Comparison of ENCODE assay signal across 9 mouse cellular contexts in the genomic region with DNA sequence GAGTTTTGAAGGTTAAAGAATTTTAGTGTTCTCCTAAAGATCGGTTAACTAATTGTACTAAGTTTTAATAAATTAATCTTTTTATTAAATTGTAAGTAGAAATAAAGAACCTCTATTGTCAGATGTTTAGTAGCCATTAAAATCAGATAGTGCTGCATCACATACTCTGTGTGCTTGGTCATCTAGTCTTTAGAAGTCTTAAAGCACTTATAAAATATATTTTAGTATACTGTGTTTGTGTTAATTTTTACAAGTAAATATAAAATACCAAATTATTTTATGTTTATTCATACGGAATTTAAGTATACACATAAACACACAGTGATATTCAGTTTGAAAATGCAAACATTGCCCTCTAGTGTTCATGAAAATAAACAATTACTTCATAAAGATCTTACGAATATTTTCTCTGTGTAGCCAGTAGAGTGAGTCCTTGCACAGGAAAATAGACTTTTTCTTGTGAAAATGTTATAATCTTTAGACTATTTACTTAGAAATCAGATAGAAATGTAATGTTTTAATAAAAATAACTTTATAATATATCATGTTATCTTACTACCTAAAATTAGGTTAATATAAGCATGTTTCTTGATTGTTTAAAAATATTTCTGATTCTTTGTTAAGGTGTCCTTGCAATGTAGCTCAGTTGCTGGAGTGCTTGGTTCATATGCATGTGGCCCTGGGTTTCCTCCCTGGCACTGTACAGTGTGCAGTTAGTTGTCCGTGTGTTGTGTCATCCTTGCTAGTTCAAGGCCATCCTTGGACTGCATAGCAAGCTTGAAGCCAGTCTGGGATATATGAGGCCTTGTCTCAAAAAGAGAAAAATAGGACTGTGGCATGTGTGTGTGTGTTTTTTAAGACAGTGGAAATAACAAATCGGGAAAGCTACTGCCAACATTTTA. TPM values are rescaled to one million over a fixed set of nuclear protein-coding genes. Genes with fewer than 3 reads are reported as not detected.
DNase-seq lines count a peak whose midpoint lies in the region; ATAC-seq and TF ChIP-seq lines count a peak whose summit lies in the region.
"Had no signal": no experiment of that assay in that cellular context is flagged by ENCODE, and none has a peak within 500 bp of the region (broad histone marks: within the 10 kb centered on the region; RNA-seq: fewer than 3 reads in every experiment).

No protein-coding gene starts in this region.

- no peak overlapping the region for H3K4me3 ChIP-seq in heart, postnatal 0 days (ENCODE audit: low read depth, low read length)
- H3K4me3 ChIP-seq in midbrain, embryonic 12.5 days, result no peak overlapping the region
- H3K4me3 ChIP-seq: heart, embryonic 15.5 days had no signal

- H3K27me3 ChIP-seq in heart, postnatal 0 days (ENCODE audit: control insufficient read depth, insufficient read depth, low read length), result no peaks in the 10 kb centered on the region
- H3K27me3 ChIP-seq in midbrain, embryonic 12.5 days, result no peaks in the 10 kb centered on the region
- H3K27me3 ChIP-seq: heart, embryonic 15.5 days had no signal

- H3K4me2 ChIP-seq in heart, postnatal 0 days (ENCODE audit: low read depth, low read length), result no peak overlapping the region
- no peak overlapping the region for H3K4me2 ChIP-seq in midbrain, embryonic 12.5 days (replicated peaks)
- H3K4me2 ChIP-seq: heart, embryonic 15.5 days had no signal

- TF ChIP-seq EP300 in heart, postnatal 0 days (IDR thresholded peaks at IDR 0.05; ENCODE audit: low read depth), result no peak

- H3K27ac ChIP-seq in heart, postnatal 0 days (ENCODE audit: low read depth), result no peak overlapping the region
- H3K27ac ChIP-seq in midbrain, embryonic 12.5 days (replicated peaks), result no peak overlapping the region
- H3K27ac ChIP-seq: heart, embryonic 15.5 days had no signal

- no peak overlapping the region for H3K9ac ChIP-seq in heart, postnatal 0 days (replicated peaks; ENCODE audit: low read depth, low read length)
- no peak overlapping the region for H3K9ac ChIP-seq in midbrain, embryonic 12.5 days (replicated peaks)
- H3K9ac ChIP-seq: heart, embryonic 15.5 days had no signal

- peaks cover 4% of the 10 kb centered on the region; the same call in 1 of the 2 replicates for H3K4me1 ChIP-seq in heart, postnatal 0 days (ENCODE audit: control insufficient read depth, insufficient read depth)
- no peaks in the 10 kb centered on the region for H3K4me1 ChIP-seq in midbrain, embryonic 12.5 days

- ATAC-seq in heart, postnatal 0 days (ENCODE audit: insufficient read depth, low read depth), result no peak
- peak; percentile 95 for ATAC-seq in CD4-positive, CD25-positive, alpha-beta regulatory T cell, adult 4 months
- peak; percentile 66 for ATAC-seq in midbrain, embryonic 12.5 days (ENCODE audit: low FRiP score, low read depth)
- no peak for ATAC-seq in cerebellum, adult (ENCODE audit: insufficient number of reproducible peaks, low FRiP score, low TSS enrichment)

- H3K9me3 ChIP-seq in heart, postnatal 0 days (replicated peaks; ENCODE audit: control insufficient read depth, low read length), result no peaks in the 10 kb centered on the region
- H3K9me3 ChIP-seq in midbrain, embryonic 12.5 days, result no peaks in the 10 kb centered on the region
- H3K9me3 ChIP-seq: heart, embryonic 15.5 days had no signal

- peaks cover 10% of the 10 kb centered on the region for H3K36me3 ChIP-seq in heart, postnatal 0 days (replicated peaks; ENCODE audit: control insufficient read depth, insufficient read depth, low read length)
- peaks cover 21% of the 10 kb centered on the region for H3K36me3 ChIP-seq in midbrain, embryonic 12.5 days

- peak; percentile 43 for DNase-seq in heart, postnatal 0 days (ENCODE audit: low spot score)
- DNase-seq in heart, postnatal 10 days, result no peak
- peak; percentile 29 for DNase-seq in c-Kit-positive CD71-positive TER-119-negative erythroid progenitor cells, embryonic 14.5 days (ENCODE audit: low read depth)
- DNase-seq in right cerebral cortex, postnatal 10 days (ENCODE audit: low spot score in 2 of 2), result no peak
- DNase-seq in gastrocnemius, postnatal 25 days, result no peak

- intact Hi-C loops in heart, postnatal 10 days (cut with DNase I), result loop anchor here (5.0 to 10.0 kb wide), 3 partner anchors 62 to 880 kb away; a partner anchor contains a TSS

- peak; percentile 49 for TF ChIP-seq CTCF in heart, postnatal 0 days (IDR thresholded peaks at IDR 0.05; ENCODE audit: low read depth)

- whole genome bisulfite sequencing in heart, postnatal 0 days, result 64% methylated on average over 5 of the region's 5 CpGs
- 79% methylated on average over 5 of the region's 5 CpGs for WGBS in midbrain, embryonic 12.5 days

RNA-seq across cellular contexts. Expression of a gene that starts 13.1 kb away (rescaled TPM):
- 13.8 and 18.0 TPM in 2 replicates for total RNA-seq in heart, postnatal 0 days (2014; rRNA removed; ENCODE audit: low replicate concordance)
- polyA plus RNA-seq in heart, postnatal 0 days (2015; fragmentation: Nextera tagmentation; extraction: Ambion mirVana), result 27.5 and 28.7 TPM in 2 replicates
- total RNA-seq in heart, postnatal 10 days (2021), result 10 to 100 TPM; 17.1 to 22.9 TPM
- 10 to 100 TPM; 12.2 to 22.8 TPM for polyA plus RNA-seq in CD4-positive, CD25-positive, alpha-beta regulatory T cell, adult 4 months (2017; shearing (Covaris generic))
- 61.7 and 65.0 TPM in 2 replicates for polyA plus RNA-seq in midbrain, embryonic 12.5 days (2016; fragmentation: Nextera tagmentation; extraction: Ambion mirVana)
- 10 to 100 TPM in 1 of 2 experiments, 1 to 10 TPM in 1; 8.3 to 10.4 TPM for total RNA-seq in gastrocnemius, postnatal 25 days (2021)

RNA-seq across cellular contexts. Expression of a gene that starts 13.5 kb away (rescaled TPM):
- 36.5 and 43.5 TPM in 2 replicates for total RNA-seq in heart, postnatal 0 days (2014; rRNA removed; ENCODE audit: low replicate concordance)
- polyA plus RNA-seq in heart, postnatal 0 days (2015; fragmentation: Nextera tagmentation; extraction: Ambion mirVana), result 60.1 and 68.6 TPM in 2 replicates
- 10 to 100 TPM; 45.5 to 46.4 TPM for total RNA-seq in heart, postnatal 10 days (2021)
- 100 to 1,000 TPM; 139 to 175 TPM for polyA plus RNA-seq in CD4-positive, CD25-positive, alpha-beta regulatory T cell, adult 4 months (2017; shearing (Covaris generic))
- polyA plus RNA-seq in midbrain, embryonic 12.5 days (2016; fragmentation: Nextera tagmentation; extraction: Ambion mirVana), result 162 and 163 TPM in 2 replicates
- 10 to 100 TPM; 23.4 to 27.0 TPM for total RNA-seq in gastrocnemius, postnatal 25 days (2021)

Comparison
In these comparisons a context has a peak if more than half of its experiments do, and no peak if none do; other contexts are left out.
1. DNase-seq: peak in heart, postnatal 0 days (single experiment) and c-Kit-positive CD71-positive TER-119-negative erythroid progenitor cells, embryonic 14.5 days (single experiment); none in heart, postnatal 10 days (0 of 2), right cerebral cortex, postnatal 10 days (0 of 2) and gastrocnemius, postnatal 25 days (single experiment).
2. ATAC-seq: peak in CD4-positive, CD25-positive, alpha-beta regulatory T cell, adult 4 months (single experiment) and midbrain, embryonic 12.5 days (single experiment); none in heart, postnatal 0 days (single experiment) and cerebellum, adult (single experiment).